Mouse (Mus musculus) embryo, embryonic 10 days (tissue): Measurements from ENCODE around the gene Scnm1.

Source experiments
- DNase-seq: peaks from one replicate; pipeline ENCODE4 v3.0.0-alpha.2; 2015; ENCODE audit warnings: low spot score

Gene Scnm1

DNA sequence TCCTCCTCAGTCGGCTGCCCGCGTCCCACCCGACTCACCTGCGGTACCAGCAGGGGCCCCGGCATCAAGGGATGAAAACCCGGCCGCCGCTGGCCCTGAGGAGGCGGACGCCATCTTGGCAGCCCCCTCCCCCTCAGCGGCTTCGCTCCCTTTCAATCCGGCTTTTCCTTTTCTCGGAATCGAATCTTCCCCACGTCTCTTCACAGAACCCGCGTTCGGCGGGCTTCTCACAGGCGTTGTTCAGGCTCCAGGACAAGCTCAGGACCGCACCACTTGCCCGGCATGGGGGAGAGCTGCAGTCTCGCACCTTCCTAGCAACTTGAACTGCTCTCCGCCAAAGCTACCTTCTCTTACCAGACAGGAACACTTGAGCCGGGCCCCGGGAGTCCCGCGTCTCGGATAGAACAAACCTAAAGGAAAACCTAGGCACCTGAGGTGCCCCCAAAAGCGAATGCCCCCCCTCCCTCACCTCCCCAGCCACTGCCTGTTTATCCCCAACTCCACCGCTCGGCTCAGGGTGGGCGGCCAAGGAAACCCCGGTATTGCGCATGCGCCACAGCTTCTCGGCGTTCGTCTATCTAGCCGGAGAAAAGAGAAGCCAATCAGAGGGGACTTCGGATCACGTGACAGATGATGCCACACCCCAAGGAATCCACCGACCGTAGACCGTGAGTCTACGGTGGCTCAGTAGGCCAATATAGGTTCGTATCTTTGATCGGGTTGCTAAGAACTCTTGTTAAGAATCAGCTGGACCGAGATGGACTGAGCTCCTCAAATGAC lies 27.3 kb downstream of the Scnm1 start, which contains the start of gene Pip5k1a:
Pip5k1a (minus strand) TSS at position 593 of the 780 bp plus-strand sequence.
- DNase-seq = peak; percentile 100

GRCm38 (mm10) chr3:95105586-95106337 lies 28.0 kb downstream of the Scnm1 start:
- no peak for DNase-seq

DNA sequence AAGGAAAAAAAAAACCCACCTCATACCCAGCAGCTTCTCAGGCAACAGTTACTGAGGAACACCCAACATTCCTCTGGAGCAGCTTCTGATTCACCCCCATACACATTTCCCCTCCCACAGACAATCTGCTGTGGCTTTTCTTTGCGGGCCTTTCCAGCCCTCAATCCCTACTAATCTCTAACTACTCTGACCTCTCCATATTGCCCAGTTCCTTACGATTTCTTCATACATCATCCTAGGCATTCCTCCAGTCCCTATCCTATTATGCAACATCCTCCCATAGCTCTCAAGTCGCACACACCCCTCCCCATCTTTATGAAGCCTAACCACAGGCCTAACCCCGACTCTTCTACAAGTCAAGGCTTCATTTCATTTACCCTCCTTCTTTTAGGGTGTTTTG lies 28.7 kb downstream of the Scnm1 start:
- no peak for DNase-seq

GRCm38 (mm10) chr3:95100854-95101253 lies 33.0 kb downstream of the Scnm1 start:
- DNase-seq = no peak

DNA sequence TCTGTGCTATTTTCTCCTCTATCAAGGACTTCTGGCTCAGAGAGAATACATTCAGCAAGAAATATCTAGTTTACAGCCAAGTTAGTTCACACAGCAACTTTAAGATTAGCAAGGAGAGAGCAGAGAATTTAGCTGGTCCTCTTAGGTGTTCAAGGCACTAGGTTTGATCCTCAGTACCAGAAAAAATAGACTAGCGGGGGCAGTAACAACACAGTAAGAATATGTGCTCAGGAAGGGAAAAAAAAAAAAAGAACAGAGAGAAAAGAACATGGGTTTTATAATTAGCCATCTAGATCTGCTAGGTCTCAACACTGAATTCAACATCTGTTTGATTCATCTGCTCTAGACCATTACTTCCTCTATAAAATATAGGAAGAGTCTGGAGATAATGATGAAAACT lies 45.7 kb downstream of the Scnm1 start:
- no peak for DNase-seq
